Mouse (Mus musculus): ENCODE measurements around the gene Hrh3.

The Hrh3 gene

DNA sequence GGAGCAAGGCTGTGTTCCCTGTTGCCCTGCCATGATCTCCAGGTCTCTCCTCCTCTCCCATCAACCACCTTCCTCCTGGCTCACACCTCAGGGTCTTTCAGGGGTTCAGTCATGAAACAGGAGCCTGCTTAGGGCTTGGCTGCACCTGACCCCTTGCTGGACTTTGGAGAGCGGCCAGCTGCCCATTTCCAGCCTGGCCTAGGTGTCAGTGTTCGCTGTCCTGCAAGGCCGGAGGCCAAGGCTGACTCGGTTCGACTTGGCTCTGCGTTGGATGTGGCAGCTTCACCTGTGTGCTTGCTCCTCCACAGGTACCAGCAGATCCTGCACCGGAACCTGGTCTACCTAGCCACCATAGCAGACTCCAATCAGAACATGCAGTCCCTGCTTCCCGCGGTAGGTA, 51.3 kb downstream of the Hrh3 start:
- no peak for DNase-seq (ENCODE audit: low spot score)

DNA sequence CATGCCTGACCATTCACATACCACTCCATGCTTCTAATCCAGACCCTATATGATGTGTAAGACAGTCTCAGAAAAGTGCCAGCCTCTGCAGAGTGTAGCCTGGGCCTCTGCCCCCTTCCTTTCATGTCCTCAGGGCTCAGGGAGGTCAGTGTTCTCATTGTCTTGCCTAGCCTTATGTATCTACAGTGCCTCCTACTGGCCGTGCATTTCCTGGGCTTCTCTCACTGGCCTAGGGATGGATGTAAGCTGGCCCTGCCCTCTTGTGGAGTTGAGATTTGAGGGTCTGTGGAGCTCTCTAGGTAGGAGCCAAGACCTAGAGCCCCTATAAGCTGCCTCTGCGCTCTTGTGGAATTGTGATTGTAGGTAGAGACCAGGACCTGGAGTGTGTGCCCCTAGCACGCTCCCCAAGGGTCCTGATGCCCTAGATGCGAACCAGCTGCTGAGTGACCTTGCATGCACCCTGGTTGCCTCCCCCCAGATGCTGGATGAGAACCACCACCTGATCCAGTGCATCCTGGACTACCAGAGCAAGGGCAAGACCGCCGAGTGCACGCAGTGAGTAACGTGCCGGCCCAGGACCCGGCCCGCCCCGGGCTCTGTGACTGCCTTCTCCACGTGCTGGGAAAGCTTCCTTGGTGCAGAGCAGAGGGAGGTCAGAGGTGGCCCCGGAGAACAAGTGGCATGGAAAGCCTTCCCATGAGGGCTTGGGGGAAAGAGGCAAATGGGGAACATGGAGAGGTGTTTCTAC, 52.1 kb downstream of the Hrh3 start:
- DNase-seq (ENCODE audit: low spot score): no peak

DNA sequence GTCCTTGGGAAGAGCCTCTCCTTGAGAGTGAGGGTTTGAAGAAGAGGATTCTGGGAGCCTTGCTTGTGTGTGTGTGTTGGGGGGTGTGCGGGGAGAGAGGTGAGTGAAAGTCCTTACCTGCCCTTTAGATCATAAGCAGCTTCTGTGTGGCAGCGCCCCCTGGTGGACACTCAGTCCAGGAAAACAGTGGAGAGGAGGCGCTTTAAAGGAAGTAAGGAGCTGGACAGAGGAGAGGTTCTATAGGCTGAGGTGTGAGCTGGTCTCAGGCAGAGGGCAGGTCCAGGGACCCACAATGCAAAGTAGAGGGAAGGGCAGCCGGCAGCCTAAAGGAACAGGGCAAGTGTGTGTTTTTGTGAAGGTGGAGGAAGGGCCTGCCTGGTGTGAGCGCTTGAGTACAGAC, 53.3 kb downstream of the Hrh3 start:
- DNase-seq (ENCODE audit: low spot score): peak; percentile 84

All from lung, postnatal 25 days (tissue).